Mouse (Mus musculus) intestine, embryonic 15.5 days (tissue): ENCODE measurements around the gene Pyy. TPM values are rescaled to one million over a fixed set of nuclear protein-coding genes. Genes with fewer than 3 reads are reported as not detected.
A peak's percentile ranks its signal among the peaks of the same experiment; 100 is the strongest.

Experiments
- ATAC-seq: fragments of 200-750 bp; cut with Nextera tagmentation; 2 replicates; pipeline ENCODE4 v1.8.0; 2017; ENCODE audit warnings: moderate TSS enrichment, moderate library complexity
- H3K27ac ChIP-seq: fragments of 300-500 bp; sonication (generic); 2 replicates; pipeline ENCODE4 v1.5.1; 2015; ENCODE audit warnings: mild to moderate bottlenecking, inconsistent platforms
- H3K27me3 ChIP-seq: fragments of 300-500 bp; sonication (generic); replicated peaks from 2 replicates; pipeline ENCODE4 v1.6.1; 2015; ENCODE audit warnings: inconsistent platforms
- H3K36me3 ChIP-seq: fragments of 300-500 bp; sonication (generic); 2 replicates; pipeline ENCODE4 v1.6.1; 2015; ENCODE audit warnings: inconsistent platforms
- H3K4me1 ChIP-seq: fragments of 300-500 bp; sonication (generic); replicated peaks from 2 replicates; pipeline ENCODE4 v1.6.1; 2015; ENCODE audit warnings: inconsistent platforms
- H3K4me2 ChIP-seq: fragments of 300-500 bp; sonication (generic); replicated peaks from 2 replicates; pipeline ENCODE4 v1.6.1; 2015; ENCODE audit warnings: mild to moderate bottlenecking, inconsistent platforms
- H3K4me3 ChIP-seq: fragments of 300-500 bp; sonication (generic); replicated peaks from 2 replicates; pipeline ENCODE4 v1.5.1; 2015; ENCODE audit warnings: inconsistent platforms
- H3K9ac ChIP-seq: fragments of 300-500 bp; sonication (generic); 2 replicates; pipeline ENCODE4 v1.6.1; 2015; ENCODE audit warnings: inconsistent platforms
- H3K9me3 ChIP-seq: fragments of 300-500 bp; sonication (generic); 2 replicates; pipeline ENCODE4 v1.6.1; 2016; ENCODE audit warnings: inconsistent platforms
- WGBS: fragments of 180-500 bp; shearing (Covaris S2); methylation state at CpG from one replicate; pipeline ENCODE4 v1.1.7; 2015; 5-methylcytosine and 5-hydroxymethylcytosine counted together
- polyA plus RNA-seq: library from polyadenylated mRNA; unstranded; fragments of >200 nt; fragmentation: Nextera tagmentation; extraction: Ambion mirVana; gene quantifications from 2 replicates; pipeline ENCODE4 v1.2.1, GENCODE M21; 2015

Pyy gene
- polyA plus RNA-seq, 1 experiment from 2014 or later: 57.2 TPM

GRCm38 (mm10) chr11:102089088-102089808 lies 18.4 kb downstream of the Pyy start:
- H3K4me1 ChIP-seq: peaks cover 13% of the 10 kb centered on the region
- H3K9me3 ChIP-seq: no peaks in the 10 kb centered on the region
- H3K4me3 ChIP-seq: peak overlapping the region; percentile 68
- no peaks in the 10 kb centered on the region for H3K36me3 ChIP-seq
- H3K9ac ChIP-seq: peak overlapping the region; percentile 53
- peak overlapping the region; percentile 77 for H3K27ac ChIP-seq
- peak; percentile 78 for ATAC-seq
- no peaks in the 10 kb centered on the region for H3K27me3 ChIP-seq
- under 1% methylated on average over 20 of the region's 20 CpGs for WGBS
- peak overlapping the region; percentile 97 for H3K4me2 ChIP-seq

GRCm38 (mm10) chr11:102087931-102088898 lies 19.4 kb downstream of the Pyy start, which contains the start of gene Mpp2:
Gene Mpp2 (minus strand): TSS chr11:102088515.
- Histone ChIP-seq H3K9ac (peak within 1 kb of the TSS; percentile 53), H3K4me2 (peak within 1 kb of the TSS; percentile 97), H3K4me1 (peaks cover 14% of the 10 kb centered on the region), H3K9me3 (no peaks in the 10 kb centered on the region), H3K27me3 (no peaks in the 10 kb centered on the region), H3K4me3 (peak within 1 kb of the TSS; percentile 68), H3K36me3 (no peaks in the 10 kb centered on the region), H3K27ac (peak within 1 kb of the TSS; percentile 77)
- ATAC-seq: peak; percentile 80
- WGBS: under 1% methylated on average over 49 of the region's 49 CpGs

DNA sequence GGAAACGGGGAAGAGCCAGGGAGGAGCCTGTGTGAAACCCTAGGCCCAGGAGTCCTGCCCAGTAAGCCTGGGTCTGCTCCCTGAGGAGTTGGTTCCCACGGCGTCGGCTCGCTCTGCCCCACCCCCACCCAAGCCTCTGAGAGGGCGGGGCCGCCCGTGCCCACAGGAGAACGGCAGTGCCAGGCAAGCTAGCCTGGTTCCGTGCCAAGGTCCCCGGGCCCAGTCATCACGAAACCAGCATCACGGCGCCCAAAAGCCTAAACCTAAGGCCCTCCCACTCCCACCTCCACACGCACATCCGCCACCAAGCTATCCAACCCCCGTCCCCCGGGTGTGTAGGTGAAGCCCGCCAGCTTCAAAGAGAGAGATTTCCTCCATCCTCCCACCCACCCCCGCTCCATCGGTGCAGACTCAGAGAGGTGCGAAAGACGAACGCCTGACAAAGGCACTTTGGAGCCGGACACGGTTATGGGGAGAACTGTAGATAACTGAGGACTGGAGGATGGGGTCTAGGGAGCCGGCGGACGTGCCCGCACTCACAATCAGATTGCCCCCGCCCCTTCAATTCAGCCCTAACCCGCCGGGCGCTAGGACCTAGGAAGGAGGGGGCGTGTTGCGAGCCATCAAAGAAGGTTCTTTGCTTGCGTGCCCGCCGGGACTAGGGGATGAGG lies 20.4 kb downstream of the Pyy start:
- Histone ChIP-seq H3K4me2 (peak overlapping the region; percentile 97), H3K27me3 (no peaks in the 10 kb centered on the region), H3K9me3 (no peaks in the 10 kb centered on the region), H3K27ac (peak overlapping the region; percentile 77), H3K4me3 (peak overlapping the region; percentile 68), H3K36me3 (no peaks in the 10 kb centered on the region), H3K9ac (peak overlapping the region; percentile 53), H3K4me1 (peaks cover 23% of the 10 kb centered on the region)
- peak; percentile 70 for ATAC-seq
- WGBS: under 1% methylated on average over 39 of the region's 39 CpGs

DNA sequence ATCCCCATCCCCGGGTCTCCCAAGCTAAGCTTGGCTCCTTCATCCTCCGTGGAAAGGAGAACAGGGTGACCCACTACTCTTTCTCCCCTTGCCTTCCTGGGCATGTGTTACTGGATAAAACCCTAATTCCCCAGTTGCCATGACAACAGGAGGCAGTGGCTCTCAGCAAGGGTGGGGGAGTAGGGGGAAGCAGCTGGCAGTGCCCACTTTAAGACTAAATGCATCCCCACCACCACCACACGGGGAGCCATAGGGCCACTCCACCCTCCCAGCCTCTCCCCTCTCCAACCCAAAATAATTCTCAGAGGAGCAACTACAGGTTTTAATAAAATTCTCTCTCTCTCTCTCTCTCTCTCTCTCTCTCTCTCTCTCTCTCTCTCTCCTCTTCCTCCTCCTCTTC lies 21.3 kb downstream of the Pyy start:
- H3K9ac ChIP-seq: no peak overlapping the region
- peak overlapping the region; percentile 97; the same call in 1 of the 2 replicates for H3K4me2 ChIP-seq
- H3K27ac ChIP-seq: 0 out of 2 replicates have a peak overlapping the region, but pooled peaks have one; percentile 77
- H3K27me3 ChIP-seq: no peaks in the 10 kb centered on the region
- H3K9me3 ChIP-seq: no peaks in the 10 kb centered on the region
- peaks cover 30% of the 10 kb centered on the region for H3K4me1 ChIP-seq
- no peaks in the 10 kb centered on the region for H3K36me3 ChIP-seq
- 16% methylated on average over 3 of the region's 3 CpGs for WGBS
- ATAC-seq: no peak
- no peak overlapping the region for H3K4me3 ChIP-seq

DNA sequence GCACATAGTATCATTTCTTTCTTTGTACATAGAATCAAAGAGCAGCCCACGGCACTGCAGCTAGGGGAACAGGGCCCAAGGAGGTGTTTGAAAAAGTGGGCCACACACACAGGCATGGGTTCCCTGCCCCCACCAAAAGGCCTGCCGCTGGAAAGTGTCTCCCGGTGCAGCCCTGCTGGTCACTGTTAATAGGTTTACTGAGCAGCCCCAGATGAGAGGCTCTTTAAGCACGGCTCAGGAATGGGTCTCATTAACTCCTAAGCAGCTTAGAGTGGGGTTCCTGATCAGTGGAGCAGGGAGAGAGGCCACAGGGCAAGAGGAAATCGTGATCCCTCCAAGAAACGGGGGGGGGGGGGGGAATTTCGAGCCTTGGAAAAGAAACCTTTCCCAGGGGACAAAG lies 23.5 kb downstream of the Pyy start:
- peaks cover 26% of the 10 kb centered on the region for H3K4me1 ChIP-seq
- H3K4me3 ChIP-seq: no peak overlapping the region
- WGBS: 58% methylated on average over 7 of the region's 7 CpGs
- H3K9ac ChIP-seq: no peak overlapping the region
- no peaks in the 10 kb centered on the region for H3K9me3 ChIP-seq
- H3K27me3 ChIP-seq: no peaks in the 10 kb centered on the region
- no peak for ATAC-seq
- H3K4me2 ChIP-seq: no peak overlapping the region
- no peaks in the 10 kb centered on the region for H3K36me3 ChIP-seq
- no peak overlapping the region for H3K27ac ChIP-seq

- WGBS: 49% methylated on average over 4 of the region's 4 CpGs
- no peak overlapping the region for H3K27ac ChIP-seq
- peaks cover 24% of the 10 kb centered on the region for H3K4me1 ChIP-seq
These were observed 24.4 kb downstream of the Pyy start for GRCm38 (mm10) chr11:102083193-102083592.

DNA sequence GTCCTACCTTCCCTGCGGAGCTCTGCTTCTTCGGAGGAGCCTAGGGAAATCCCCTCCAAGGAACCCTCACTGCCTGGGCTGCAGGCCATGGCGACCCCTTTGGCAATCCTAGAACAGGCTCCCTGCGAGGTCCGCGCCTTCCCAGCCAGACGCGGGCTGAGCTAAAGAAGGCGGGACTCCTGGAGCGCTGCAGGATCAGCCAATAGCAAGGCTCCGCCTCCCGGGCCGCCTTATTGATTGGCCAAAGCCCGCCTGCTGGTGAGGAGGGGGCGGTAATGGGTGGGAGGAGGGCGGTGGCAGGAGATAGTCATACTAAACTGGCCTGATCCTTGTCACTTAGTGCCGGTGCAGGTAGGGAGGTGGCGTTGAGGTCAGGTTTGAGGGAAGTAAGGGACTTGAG lies 25.3 kb downstream of the Pyy start:
- no peaks in the 10 kb centered on the region for H3K36me3 ChIP-seq
- H3K4me2 ChIP-seq: peak overlapping the region; percentile 90
- H3K9me3 ChIP-seq: no peaks in the 10 kb centered on the region
- peaks cover 24% of the 10 kb centered on the region for H3K4me1 ChIP-seq
- peak overlapping the region; percentile 41 for H3K9ac ChIP-seq
- WGBS: 1% methylated on average over 18 of the region's 18 CpGs
- ATAC-seq: peak; percentile 90
- no peak overlapping the region for H3K27ac ChIP-seq
- H3K4me3 ChIP-seq: peak overlapping the region; percentile 38
- no peaks in the 10 kb centered on the region for H3K27me3 ChIP-seq

More at GRCm38 (mm10) chr11:102083193-102083592, 24.4 kb downstream of the Pyy start:
- Histone ChIP-seq H3K27me3 (no peaks in the 10 kb centered on the region), H3K36me3 (no peaks in the 10 kb centered on the region), H3K4me3 (no peak overlapping the region), H3K4me2 (no peak overlapping the region), H3K9ac (no peak overlapping the region), H3K9me3 (no peaks in the 10 kb centered on the region)
- ATAC-seq: no peak

- Histone ChIP-seq H3K27ac (no peak overlapping the region), H3K9me3 (no peaks in the 10 kb centered on the region), H3K9ac (no peak overlapping the region), H3K27me3 (no peaks in the 10 kb centered on the region), H3K4me3 (no peak overlapping the region), H3K36me3 (no peaks in the 10 kb centered on the region), H3K4me2 (no peak overlapping the region), H3K4me1 (peaks cover 6% of the 10 kb centered on the region; the same call in 1 of the 2 replicates)
- ATAC-seq: no peak
- WGBS: 83% methylated on average over 14 of the region's 14 CpGs
These were observed 33.9 kb downstream of the Pyy start for GRCm38 (mm10) chr11:102073722-102074121.

GRCm38 (mm10) chr11:102072729-102073128 lies 34.9 kb downstream of the Pyy start:
- Histone ChIP-seq H3K27me3 (no peaks in the 10 kb centered on the region), H3K4me1 (peaks cover 6% of the 10 kb centered on the region; the same call in 1 of the 2 replicates), H3K4me2 (no peak overlapping the region), H3K4me3 (no peak overlapping the region), H3K36me3 (no peaks in the 10 kb centered on the region), H3K9me3 (no peaks in the 10 kb centered on the region), H3K27ac (no peak overlapping the region), H3K9ac (no peak overlapping the region)
- ATAC-seq: no peak
- WGBS: 70% methylated on average over 5 of the region's 5 CpGs

GRCm38 (mm10) chr11:102070426-102070825 lies 37.2 kb downstream of the Pyy start:
- no peak for ATAC-seq
- Histone ChIP-seq H3K36me3 (no peaks in the 10 kb centered on the region), H3K9ac (no peak overlapping the region), H3K27me3 (no peaks in the 10 kb centered on the region), H3K9me3 (no peaks in the 10 kb centered on the region), H3K27ac (no peak overlapping the region), H3K4me3 (no peak overlapping the region), H3K4me2 (peak overlapping the region; percentile 44), H3K4me1 (peaks cover 6% of the 10 kb centered on the region; the same call in 1 of the 2 replicates)
- WGBS: 10% methylated on average over 13 of the region's 13 CpGs

GRCm38 (mm10) chr11:102069633-102070032 lies 38.0 kb downstream of the Pyy start:
- Histone ChIP-seq H3K9ac (no peak overlapping the region), H3K4me3 (no peak overlapping the region), H3K9me3 (no peaks in the 10 kb centered on the region), H3K36me3 (no peaks in the 10 kb centered on the region), H3K4me1 (peaks cover 6% of the 10 kb centered on the region; the same call in 1 of the 2 replicates), H3K4me2 (no peak overlapping the region), H3K27ac (no peak overlapping the region), H3K27me3 (no peaks in the 10 kb centered on the region)
- no peak for ATAC-seq
- 67% methylated on average over 11 of the region's 11 CpGs for WGBS

DNA sequence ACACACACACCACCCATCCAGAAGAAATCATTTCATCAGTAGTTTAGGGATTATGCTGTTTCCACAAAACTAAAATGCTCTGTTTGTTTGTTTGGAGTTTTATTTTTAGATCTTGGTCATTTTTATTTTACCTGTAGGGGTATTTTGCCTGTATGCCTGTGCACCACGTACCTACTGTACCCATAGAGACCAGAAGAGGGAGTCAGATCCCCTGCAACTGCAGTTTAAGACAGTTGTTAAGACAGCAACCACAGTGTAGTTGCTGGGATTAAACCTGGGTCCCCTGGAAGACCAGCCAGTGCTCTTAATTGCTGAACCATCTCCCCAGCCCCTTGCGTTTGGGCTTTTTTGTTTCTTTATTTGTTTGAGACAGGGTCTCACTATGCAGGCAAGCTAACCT lies 38.7 kb downstream of the Pyy start:
- Histone ChIP-seq H3K9me3 (no peaks in the 10 kb centered on the region), H3K36me3 (no peaks in the 10 kb centered on the region), H3K4me2 (no peak overlapping the region), H3K4me1 (peaks cover 6% of the 10 kb centered on the region; the same call in 1 of the 2 replicates), H3K27ac (no peak overlapping the region), H3K4me3 (no peak overlapping the region), H3K27me3 (no peaks in the 10 kb centered on the region), H3K9ac (no peak overlapping the region)
- WGBS: 43% methylated on average over 2 of the region's 2 CpGs
- no peak for ATAC-seq
